Mouse (Mus musculus): ENCODE measurements at regions not wholly inside any gene's neighbourhood (a gene's known extent, or its start where the extent isn't known, plus 50 kb on each side); places are given as distances from the start of the nearest gene placed in this dataset.

DNA sequence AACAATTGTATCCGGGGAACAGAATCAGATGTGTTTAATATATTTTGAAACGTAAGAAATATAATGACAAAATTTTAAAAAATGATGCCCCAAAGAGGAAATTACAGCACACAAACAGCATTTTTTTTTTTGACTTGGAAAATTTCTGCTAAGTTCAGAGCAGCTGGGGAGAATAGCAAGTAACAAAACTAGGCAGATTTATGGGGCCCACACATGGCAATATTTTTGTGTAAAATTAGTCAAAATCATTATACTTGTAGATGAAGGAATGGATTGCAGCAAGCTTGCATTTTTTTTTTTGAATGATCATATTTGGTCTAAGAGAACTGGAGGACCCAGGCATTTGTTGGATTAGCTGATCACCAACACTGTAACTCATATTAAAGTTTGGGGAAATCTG lies 189.4 kb downstream of the Map2k6 start:
- H3K9me3 ChIP-seq (ENCODE audit: low read length): no peaks in the 10 kb centered on the region
- H3K36me3 ChIP-seq (ENCODE audit: insufficient read depth, low read length): no peaks in the 10 kb centered on the region
- 72% methylated on average over 2 of the region's 2 CpGs for WGBS
- H3K4me2 ChIP-seq (replicated peaks; ENCODE audit: low read depth, low read length): no peak overlapping the region
- H3K27ac ChIP-seq (ENCODE audit: low read length): no peak overlapping the region
- H3K9ac ChIP-seq (replicated peaks; ENCODE audit: low read depth): no peak overlapping the region
- no peaks in the 10 kb centered on the region for H3K27me3 ChIP-seq (replicated peaks; ENCODE audit: insufficient read depth, low read length)
- no peaks in the 10 kb centered on the region for H3K4me1 ChIP-seq (ENCODE audit: insufficient read depth, low read depth, low read length)
- H3K4me3 ChIP-seq (ENCODE audit: low read depth, low read length): no peak overlapping the region
- TF ChIP-seq CTCF (IDR thresholded peaks at IDR 0.05): no peak
- no peak for TF ChIP-seq EP300 (IDR thresholded peaks at IDR 0.05)
- no peak for DNase-seq (ENCODE audit: low spot score)
- no peak for ATAC-seq

DNA sequence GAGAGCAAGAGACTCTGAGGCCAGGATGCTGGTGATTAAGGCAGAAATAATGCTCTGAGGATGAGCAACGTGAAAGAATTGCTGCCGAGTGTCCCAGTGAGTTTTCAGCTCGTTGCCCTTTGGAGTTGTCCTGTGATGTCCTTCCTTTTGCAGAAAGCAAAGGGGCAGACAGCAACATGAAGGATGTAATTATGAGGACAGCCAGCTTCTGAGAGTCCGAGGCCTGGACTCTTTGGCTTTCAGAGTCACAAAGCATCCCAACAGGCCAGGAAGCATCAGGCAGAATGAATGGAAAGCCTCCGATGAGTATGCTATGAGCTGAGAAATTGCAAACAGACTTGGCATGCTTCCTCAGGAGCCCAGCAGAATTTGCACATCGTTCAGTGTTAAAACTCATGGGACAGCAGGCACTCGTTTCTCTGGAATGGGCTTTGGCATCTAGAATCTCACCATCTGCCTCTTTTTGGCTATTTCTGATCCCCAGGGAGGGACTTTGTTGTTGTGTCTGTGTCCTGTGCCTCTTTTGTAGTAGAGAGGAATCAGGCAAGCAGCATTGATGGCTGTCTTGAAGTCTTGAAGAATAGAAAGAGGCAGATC lies 196.4 kb downstream of the Map2k6 start:
- H3K27ac ChIP-seq (ENCODE audit: low read length): no peak overlapping the region
- H3K27me3 ChIP-seq (replicated peaks; ENCODE audit: insufficient read depth, low read length): no peaks in the 10 kb centered on the region
- H3K9me3 ChIP-seq (ENCODE audit: low read length): no peaks in the 10 kb centered on the region
- ATAC-seq (no peak), DNase-seq (ENCODE audit: low spot score) (no peak)
- H3K4me1 ChIP-seq (ENCODE audit: insufficient read depth, low read depth, low read length): no peaks in the 10 kb centered on the region
- no peak overlapping the region for H3K4me3 ChIP-seq (ENCODE audit: low read depth, low read length)
- no peaks in the 10 kb centered on the region for H3K36me3 ChIP-seq (ENCODE audit: insufficient read depth, low read length)
- no peak overlapping the region for H3K4me2 ChIP-seq (replicated peaks; ENCODE audit: low read depth, low read length)
- TF ChIP-seq EP300 (IDR thresholded peaks at IDR 0.05) (no peak), CTCF (IDR thresholded peaks at IDR 0.05) (no peak)
- 72% methylated on average over 7 of the region's 7 CpGs for WGBS
- H3K9ac ChIP-seq (replicated peaks; ENCODE audit: low read depth): no peak overlapping the region

DNA sequence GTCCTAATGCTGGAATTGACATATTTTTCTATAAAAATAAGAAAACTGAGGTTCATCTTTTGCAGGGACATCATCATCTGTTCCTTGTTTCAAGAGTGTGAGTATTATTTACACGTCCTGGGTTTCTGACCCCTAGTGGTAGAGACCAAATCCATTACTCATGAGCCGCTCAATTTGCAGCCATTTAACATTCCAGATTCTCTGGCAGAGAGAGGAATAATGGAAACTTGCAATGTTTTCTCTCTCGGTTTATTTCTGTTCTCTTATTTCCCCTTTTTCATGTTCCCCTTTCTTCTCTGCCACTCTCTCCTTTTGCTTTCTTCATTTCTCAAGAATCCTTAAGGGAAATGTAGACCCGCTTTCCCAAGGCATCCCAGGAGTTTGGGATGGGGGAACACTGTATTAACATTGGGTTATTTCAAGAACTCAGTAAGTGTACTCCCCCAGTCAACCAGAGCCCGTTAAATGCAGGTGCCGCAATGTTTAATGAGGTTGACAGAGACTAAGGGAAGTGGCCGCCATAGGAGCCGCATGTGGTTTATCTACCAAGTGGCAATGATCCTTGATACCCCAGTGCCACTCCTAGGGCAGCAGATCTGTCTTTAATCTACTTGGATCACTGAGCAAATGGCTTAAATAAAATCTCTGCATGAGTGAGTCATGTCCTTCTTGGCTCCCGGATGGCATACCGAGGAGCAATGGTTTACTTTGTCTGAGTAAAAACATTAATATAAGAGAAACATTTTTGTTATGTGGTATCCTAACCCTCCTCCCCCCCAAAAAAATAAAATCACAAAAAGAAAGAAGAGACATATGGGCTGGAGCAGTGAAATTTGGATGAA lies 206.3 kb downstream of the Map2k6 start:
- H3K9me3 ChIP-seq (ENCODE audit: low read length): no peaks in the 10 kb centered on the region
- H3K27me3 ChIP-seq (replicated peaks; ENCODE audit: insufficient read depth, low read length): no peaks in the 10 kb centered on the region
- DNase-seq (ENCODE audit: low spot score) (no peak), ATAC-seq (no peak)
- no peak overlapping the region for H3K4me3 ChIP-seq (ENCODE audit: low read depth, low read length)
- no peak overlapping the region for H3K4me2 ChIP-seq (replicated peaks; ENCODE audit: low read depth, low read length)
- no peaks in the 10 kb centered on the region for H3K4me1 ChIP-seq (ENCODE audit: insufficient read depth, low read depth, low read length)
- no peak for TF ChIP-seq EP300 (IDR thresholded peaks at IDR 0.05)
- TF ChIP-seq CTCF (IDR thresholded peaks at IDR 0.05): no peak
- H3K27ac ChIP-seq (ENCODE audit: low read length): no peak overlapping the region
- WGBS: 74% methylated on average over 10 of the region's 10 CpGs
- no peaks in the 10 kb centered on the region for H3K36me3 ChIP-seq (ENCODE audit: insufficient read depth, low read length)
- H3K9ac ChIP-seq (replicated peaks; ENCODE audit: low read depth): no peak overlapping the region

DNA sequence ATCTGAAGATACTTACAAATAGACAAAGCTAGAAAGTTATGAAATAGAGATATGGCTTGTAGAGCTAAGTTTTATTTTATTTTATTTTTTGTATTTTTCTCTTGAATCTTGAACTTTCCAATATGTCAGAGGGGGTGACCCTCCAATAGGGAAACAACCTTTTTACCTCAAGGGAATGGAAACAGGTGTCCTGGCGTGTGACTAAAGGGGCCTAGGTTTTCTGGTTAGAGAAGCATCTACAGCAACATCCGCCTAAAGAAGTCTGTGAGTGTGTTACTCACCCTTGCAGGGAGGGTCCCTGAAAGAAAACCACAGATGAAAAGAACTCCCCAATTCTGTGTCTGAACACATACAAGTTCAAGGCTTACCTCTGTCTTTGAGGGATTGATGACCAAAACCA lies 210.4 kb downstream of the Map2k6 start:
- H3K4me1 ChIP-seq (ENCODE audit: insufficient read depth, low read depth, low read length): no peaks in the 10 kb centered on the region
- ATAC-seq: no peak
- TF ChIP-seq EP300 (IDR thresholded peaks at IDR 0.05) (no peak), CTCF (IDR thresholded peaks at IDR 0.05) (no peak)

DNA sequence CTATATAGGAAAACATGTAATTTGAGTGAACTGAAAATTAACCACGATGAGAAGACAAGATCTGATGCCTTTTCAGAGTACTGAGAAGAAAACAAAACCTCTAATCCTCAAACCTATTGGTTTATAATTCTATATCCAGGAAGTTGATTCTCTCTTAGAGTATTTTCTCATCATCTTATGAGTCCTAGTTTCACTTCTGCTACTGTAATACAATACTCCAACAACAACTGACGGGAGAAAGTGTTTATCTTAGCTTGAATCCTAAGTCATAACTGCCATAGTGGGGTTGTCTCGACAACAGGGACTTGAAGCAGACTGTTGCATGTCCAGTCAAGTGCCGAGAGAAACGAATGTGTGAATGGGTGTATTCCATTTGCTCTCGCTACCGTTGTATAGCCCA lies 211.9 kb downstream of the Map2k6 start:
- Histone ChIP-seq H3K9ac (replicated peaks; ENCODE audit: low read depth) (no peak overlapping the region), H3K4me2 (replicated peaks; ENCODE audit: low read depth, low read length) (no peak overlapping the region), H3K36me3 (ENCODE audit: insufficient read depth, low read length) (no peaks in the 10 kb centered on the region), H3K4me3 (ENCODE audit: low read depth, low read length) (no peak overlapping the region), H3K27me3 (replicated peaks; ENCODE audit: insufficient read depth, low read length) (no peaks in the 10 kb centered on the region), H3K9me3 (ENCODE audit: low read length) (no peaks in the 10 kb centered on the region), H3K27ac (ENCODE audit: low read length) (no peak overlapping the region), H3K4me1 (ENCODE audit: insufficient read depth, low read depth, low read length) (no peaks in the 10 kb centered on the region)
- whole genome bisulfite sequencing: 71% methylated on average over 7 of the region's 7 CpGs
- DNase-seq (ENCODE audit: low spot score) (no peak), ATAC-seq (no peak)
- TF ChIP-seq CTCF (IDR thresholded peaks at IDR 0.05): no peak
- TF ChIP-seq EP300 (IDR thresholded peaks at IDR 0.05): no peak

More for the DNA sequence above, 210.4 kb downstream of the Map2k6 start:
- Histone ChIP-seq H3K27ac (ENCODE audit: low read length) (no peak overlapping the region), H3K27me3 (replicated peaks; ENCODE audit: insufficient read depth, low read length) (no peaks in the 10 kb centered on the region), H3K9ac (replicated peaks; ENCODE audit: low read depth) (no peak overlapping the region), H3K36me3 (ENCODE audit: insufficient read depth, low read length) (no peaks in the 10 kb centered on the region), H3K4me2 (replicated peaks; ENCODE audit: low read depth, low read length) (no peak overlapping the region), H3K9me3 (ENCODE audit: low read length) (no peaks in the 10 kb centered on the region), H3K4me3 (ENCODE audit: low read depth, low read length) (no peak overlapping the region)
- WGBS: 95% methylated on average over 2 of the region's 2 CpGs
- DNase-seq (ENCODE audit: low spot score): no peak

DNA sequence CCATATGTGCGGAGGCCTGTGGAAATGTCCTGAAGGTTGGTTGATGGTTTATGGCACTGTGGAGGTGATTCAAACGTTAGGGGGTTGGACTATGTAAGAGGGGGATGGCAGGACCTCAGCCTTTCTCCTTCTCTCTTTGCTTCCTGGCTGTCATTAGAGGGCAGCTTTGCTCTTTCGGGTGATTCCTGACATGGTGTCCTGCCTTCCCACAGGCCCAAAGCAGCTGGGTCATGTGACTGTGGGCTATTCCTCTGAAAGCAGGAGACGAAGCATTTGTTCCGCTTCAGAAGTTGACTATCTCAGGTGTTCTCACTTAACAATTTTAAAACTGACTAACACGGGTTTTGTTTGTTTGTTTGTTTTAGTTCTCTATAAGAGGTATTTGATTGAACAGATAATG lies 233.1 kb downstream of the Map2k6 start:
- no peak overlapping the region for H3K9ac ChIP-seq (replicated peaks; ENCODE audit: low read depth)
- H3K4me2 ChIP-seq (replicated peaks; ENCODE audit: low read depth, low read length): no peak overlapping the region
- ATAC-seq (no peak), DNase-seq (ENCODE audit: low spot score) (no peak)
- H3K36me3 ChIP-seq (ENCODE audit: insufficient read depth, low read length): no peaks in the 10 kb centered on the region
- H3K4me3 ChIP-seq (ENCODE audit: low read depth, low read length): no peak overlapping the region
- 74% methylated on average over 6 of the region's 6 CpGs for WGBS
- TF ChIP-seq CTCF (IDR thresholded peaks at IDR 0.05) (no peak), EP300 (IDR thresholded peaks at IDR 0.05) (no peak)
- no peak overlapping the region for H3K27ac ChIP-seq (ENCODE audit: low read length)
- no peaks in the 10 kb centered on the region for H3K27me3 ChIP-seq (replicated peaks; ENCODE audit: insufficient read depth, low read length)
- no peaks in the 10 kb centered on the region for H3K4me1 ChIP-seq (ENCODE audit: insufficient read depth, low read depth, low read length)
- H3K9me3 ChIP-seq (ENCODE audit: low read length): no peaks in the 10 kb centered on the region

Data from lung, postnatal 0 days (tissue).